14 mouse cellular contexts compared by ENCODE assay signal in the genomic region with DNA sequence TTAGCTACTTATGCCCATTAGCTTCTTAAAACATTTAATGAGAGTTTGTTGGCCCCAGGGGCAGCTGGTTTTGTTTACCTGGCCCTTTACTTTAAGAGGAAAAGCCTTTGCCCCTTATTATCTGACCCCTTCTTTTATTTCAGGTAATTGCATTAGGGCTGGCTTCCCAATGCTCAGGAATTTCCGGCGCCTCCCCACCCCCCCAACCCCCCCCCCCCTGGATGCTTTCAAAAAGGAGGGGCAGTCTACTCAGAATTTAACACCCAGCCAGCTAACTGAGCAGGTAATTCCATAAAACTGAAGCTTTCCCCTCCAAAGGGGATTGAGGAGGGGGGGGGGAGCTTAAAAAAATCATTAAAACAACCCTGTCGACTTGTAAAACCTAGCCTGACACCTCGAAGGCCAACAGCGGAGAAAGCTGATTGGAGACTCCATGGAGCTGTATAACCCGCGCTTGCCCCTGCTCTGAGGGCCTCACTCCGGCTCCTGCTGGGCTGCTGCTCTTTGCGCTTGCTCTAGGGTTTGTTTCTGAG.
DNase-seq lines count a peak whose midpoint lies in the region; ATAC-seq and TF ChIP-seq lines count a peak whose summit lies in the region.
"Had no signal": no experiment of that assay in that cellular context is flagged by ENCODE, and none has a peak within 500 bp of the region (broad histone marks: within the 10 kb centered on the region; RNA-seq: fewer than 3 reads in every experiment).

No protein-coding gene starts in this region.

- H3K4me1 ChIP-seq in hindbrain, embryonic 10.5 days (replicated peaks) = peaks cover 22% of the 10 kb centered on the region
- no peaks in the 10 kb centered on the region; the same call in 1 of the 2 replicates for H3K4me1 ChIP-seq in hindbrain, embryonic 14.5 days (replicated peaks; ENCODE audit: control insufficient read depth, insufficient read depth, low read length)
- peaks cover 33% of the 10 kb centered on the region for H3K4me1 ChIP-seq in E14TG2a.4 (replicated peaks; ENCODE audit: low read depth, low read length)
- H3K4me1 ChIP-seq in intestine, embryonic 16.5 days (ENCODE audit: control insufficient read depth, insufficient read depth, low read length) = peaks cover 12% of the 10 kb centered on the region

- DNase-seq in hindbrain, embryonic 10.5 days (ENCODE audit: low spot score) = peak; percentile 60
- no peak for DNase-seq in hindbrain, embryonic 14.5 days (ENCODE audit: low spot score)
- peak; percentile 7 for DNase-seq in brain, embryonic 14.5 days (ENCODE audit: low read depth)
- DNase-seq in left cerebral cortex, postnatal 4 days = no peak
- DNase-seq in adrenal gland, postnatal 14 days = no peak
- DNase-seq in frontal cortex, postnatal 25 days (ENCODE audit: low spot score in 2 of 2) = no peak
- DNase-seq: liver; right cerebral cortex, postnatal 25 days had no signal

- H3K9me3 ChIP-seq in hindbrain, embryonic 10.5 days = 0 out of 2 replicates have a peak, but pooled peaks cover 4% of the 10 kb centered on the region
- 0 out of 2 replicates have a peak, but pooled peaks cover 6% of the 10 kb centered on the region for H3K9me3 ChIP-seq in hindbrain, embryonic 14.5 days (ENCODE audit: control insufficient read depth, low read length)
- H3K9me3 ChIP-seq in E14TG2a.4 (ENCODE audit: low read length) = peaks cover 8% of the 10 kb centered on the region; the same call in 1 of the 2 replicates
- no peaks in the 10 kb centered on the region for H3K9me3 ChIP-seq in intestine, embryonic 16.5 days (ENCODE audit: control insufficient read depth, low read length)
- H3K9me3 ChIP-seq: hindbrain, embryonic 13.5 days had no signal

- no peak for TF ChIP-seq CTCF in E14TG2a.4 (conservative IDR thresholded peaks at IDR 0.05; ENCODE audit: low read length)
- no peak for TF ChIP-seq CTCF in brain, embryonic 14.5 days (IDR thresholded peaks at IDR 0.05; ENCODE audit: borderline replicate concordance, extremely low read depth, insufficient read depth, insufficient read length)

- no peak for TF ChIP-seq POLR2A in brain, embryonic 14.5 days (IDR thresholded peaks at IDR 0.05; ENCODE audit: borderline replicate concordance, extremely low read depth, insufficient read depth, insufficient read length, poor library complexity, severe bottlenecking)

- H3K27ac ChIP-seq in hindbrain, embryonic 10.5 days = peak overlapping the region; percentile 64; the same call in 1 of the 2 replicates
- no peak overlapping the region for H3K27ac ChIP-seq in hindbrain, embryonic 14.5 days
- H3K27ac ChIP-seq in intestine, embryonic 16.5 days (ENCODE audit: low read length) = peak overlapping the region; percentile 77
- H3K27ac ChIP-seq: hindbrain, embryonic 13.5 days; macrophage had no signal

- H3K4me2 ChIP-seq in hindbrain, embryonic 14.5 days (replicated peaks) = no peak overlapping the region
- H3K4me2 ChIP-seq in intestine, embryonic 16.5 days (ENCODE audit: low read depth, low read length) = no peak overlapping the region
- H3K4me2 ChIP-seq: hindbrain, embryonic 13.5 days had no signal

- H3K27me3 ChIP-seq in hindbrain, embryonic 10.5 days (ENCODE audit: insufficient read depth, poor library complexity, severe bottlenecking) = peaks cover 6% of the 10 kb centered on the region
- no peaks in the 10 kb centered on the region for H3K27me3 ChIP-seq in hindbrain, embryonic 14.5 days (ENCODE audit: control insufficient read depth, insufficient read depth, low read length)
- no peaks in the 10 kb centered on the region for H3K27me3 ChIP-seq in E14TG2a.4 (ENCODE audit: insufficient read depth, low read length)
- no peaks in the 10 kb centered on the region for H3K27me3 ChIP-seq in intestine, embryonic 16.5 days (replicated peaks; ENCODE audit: control insufficient read depth, insufficient read depth, low read length)
- H3K27me3 ChIP-seq: CH12.LX; hindbrain, embryonic 13.5 days had no signal

- ATAC-seq in hindbrain, embryonic 14.5 days (ENCODE audit: low FRiP score) = no peak
- no peak for ATAC-seq in intestine, embryonic 16.5 days

- whole genome bisulfite sequencing in hindbrain, embryonic 10.5 days = 4% methylated on average over 9 of the region's 9 CpGs
- 8% methylated on average over 9 of the region's 9 CpGs for WGBS in hindbrain, embryonic 14.5 days
- 13% methylated on average over 9 of the region's 9 CpGs for WGBS in intestine, embryonic 16.5 days

- no peak overlapping the region for H3K4me3 ChIP-seq in hindbrain, embryonic 10.5 days
- no peak overlapping the region for H3K4me3 ChIP-seq in hindbrain, embryonic 14.5 days (replicated peaks; ENCODE audit: low read length)
- 0 out of 2 replicates have a peak overlapping the region, but pooled peaks have one; percentile 10 for H3K4me3 ChIP-seq in E14TG2a.4 (replicated peaks; ENCODE audit: low read length)
- no peak overlapping the region for H3K4me3 ChIP-seq in intestine, embryonic 16.5 days (ENCODE audit: low read length)
- H3K4me3 ChIP-seq: hindbrain, embryonic 13.5 days; myocyte had no signal

- H3K36me3 ChIP-seq in hindbrain, embryonic 10.5 days = no peaks in the 10 kb centered on the region
- H3K36me3 ChIP-seq in hindbrain, embryonic 14.5 days (replicated peaks; ENCODE audit: control insufficient read depth, insufficient read depth) = no peaks in the 10 kb centered on the region
- H3K36me3 ChIP-seq in E14TG2a.4 (ENCODE audit: insufficient read depth, low read length) = no peaks in the 10 kb centered on the region
- H3K36me3 ChIP-seq in intestine, embryonic 16.5 days (ENCODE audit: control insufficient read depth, insufficient read depth, low read length) = no peaks in the 10 kb centered on the region
- H3K36me3 ChIP-seq: hindbrain, embryonic 13.5 days had no signal

- intact Hi-C loops in left cerebral cortex, postnatal 4 days (cut with DNase I) = no loop called here

- no peak overlapping the region for H3K9ac ChIP-seq in hindbrain, embryonic 14.5 days
- no peak overlapping the region; the same call in 1 of the 2 replicates for H3K9ac ChIP-seq in intestine, embryonic 16.5 days (ENCODE audit: low read depth, low read length)
- H3K9ac ChIP-seq: hindbrain, embryonic 13.5 days had no signal

Comparison
In these comparisons a context has a peak if more than half of its experiments do, and no peak if none do; other contexts are left out.
1. DNase-seq: peak in hindbrain, embryonic 10.5 days (single experiment) and brain, embryonic 14.5 days (single experiment); none in hindbrain, embryonic 14.5 days (single experiment), left cerebral cortex, postnatal 4 days (single experiment), adrenal gland, postnatal 14 days (single experiment) and frontal cortex, postnatal 25 days (0 of 2).